Mouse (Mus musculus) MEL (cell line): ENCODE measurements around the gene Ap3m1. TPM values are rescaled to one million over a fixed set of nuclear protein-coding genes. Genes with fewer than 3 reads are reported as not detected.

Source experiments
- DNase-seq: peaks from one replicate; pipeline ENCODE4 v3.0.0; 2011; ENCODE audit warnings: low read depth, low spot score
- H3K27ac ChIP-seq: 2 replicates; pipeline ENCODE4 v1.5.1; 2012; ENCODE audit warnings: low read depth, mild to moderate bottlenecking, control low read depth, low read length, moderate library complexity; ENCODE audit not compliant: control insufficient read depth
- H3K27me3 ChIP-seq, 2 experiments: fragments of 150-350 bp in 1 of 2; sonication (generic) in 1 of 2; 2 replicates each; pipeline ENCODE4 v1.6.1; 2012; ENCODE audit warnings: low read length in 2 of 2, mild to moderate bottlenecking in 2 of 2, improper control_type of control experiment in 1 of 2, moderate library complexity in 1 of 2; ENCODE audit not compliant: insufficient read depth in 2 of 2, control insufficient read depth in 1 of 2
- H3K36me3 ChIP-seq, 2 experiments: 2 replicates each; pipeline ENCODE4 v1.6.1; 2012 to 2014; ENCODE audit warnings: low read length in 2 of 2, improper control_type of control experiment in 1 of 2, inconsistent platforms in 1 of 2, mild to moderate bottlenecking in 1 of 2; ENCODE audit not compliant: insufficient read depth in 2 of 2, control insufficient read depth in 1 of 2
- H3K4me1 ChIP-seq, 2 experiments: fragments of 150-350 bp in 1 of 2; sonication (generic) in 1 of 2; 2 replicates each; pipeline ENCODE4 v1.6.1; 2012; ENCODE audit warnings: low read length in 2 of 2, improper control_type of control experiment in 1 of 2, mild to moderate bottlenecking in 1 of 2; ENCODE audit not compliant: insufficient read depth in 2 of 2, control insufficient read depth in 1 of 2
- H3K4me3 ChIP-seq, 2 experiments: fragments of 150-350 bp in 1 of 2; sonication (generic) in 1 of 2; 2 replicates each; pipeline ENCODE4 v1.5.1; 2012; ENCODE audit warnings: low read depth in 2 of 2, low read length in 2 of 2, mild to moderate bottlenecking in 2 of 2, moderate library complexity in 2 of 2, control low read depth in 1 of 2, improper control_type of control experiment in 1 of 2; ENCODE audit not compliant: control insufficient read depth in 1 of 2, insufficient read depth in 1 of 2
- H3K79me2 ChIP-seq: 2 replicates; pipeline ENCODE4 v1.6.1; 2012; ENCODE audit warnings: mild to moderate bottlenecking, low read length, moderate library complexity; ENCODE audit not compliant: control insufficient read depth, poor library complexity, insufficient read depth
- H3K9ac ChIP-seq: 2 replicates; pipeline ENCODE4 v1.6.1; 2012; ENCODE audit warnings: low read depth, mild to moderate bottlenecking, control low read depth, low read length, moderate library complexity; ENCODE audit not compliant: control insufficient read depth, poor library complexity, severe bottlenecking
- H3K9me3 ChIP-seq: fragments of 150-350 bp; sonication (generic); replicated peaks from 2 replicates; pipeline ENCODE4 v1.6.1; 2012; ENCODE audit warnings: mild to moderate bottlenecking, low read length, improper control_type of control experiment, moderate library complexity; ENCODE audit not compliant: insufficient read depth
- CTCF ChIP-seq, 3 experiments: IDR thresholded peaks in 2 of 3; conservative IDR thresholded peaks in 1 of 3; 2 replicates each; pipeline ENCODE4 v1.5.1; 2011 to 2012; ENCODE audit warnings: low read length in 3 of 3, low read depth in 2 of 3, mild to moderate bottlenecking in 2 of 3, improper control_type of control experiment in 1 of 3, inconsistent platforms in 1 of 3, mixed read lengths in 1 of 3, moderate library complexity in 1 of 3; ENCODE audit not compliant: control insufficient read depth in 1 of 3, insufficient read depth in 1 of 3, poor library complexity in 1 of 3, severe bottlenecking in 1 of 3
- EP300 ChIP-seq, 2 experiments: IDR thresholded peaks; 2 replicates each; pipeline ENCODE4 v1.6.1; 2011; ENCODE audit warnings: improper control_type of control experiment in 2 of 2, low read length in 2 of 2, low read depth in 1 of 2, mild to moderate bottlenecking in 1 of 2
- ETS1 ChIP-seq: IDR thresholded peaks from 2 replicates; pipeline ENCODE4 v1.6.1; 2012; ENCODE audit warnings: low read depth, mild to moderate bottlenecking, inconsistent platforms, low read length, improper control_type of control experiment, moderate library complexity
- GABPA ChIP-seq: IDR thresholded peaks from 2 replicates; pipeline ENCODE4 v1.6.1; 2012; ENCODE audit warnings: low read depth, mild to moderate bottlenecking, inconsistent platforms, low read length, improper control_type of control experiment, moderate library complexity
- GATA1 ChIP-seq: IDR thresholded peaks from 2 replicates; pipeline ENCODE4 v1.6.1; 2011; ENCODE audit warnings: low read depth, low read length, improper control_type of control experiment
- MAFK ChIP-seq: IDR thresholded peaks from 2 replicates; pipeline ENCODE4 v1.6.1; 2011; ENCODE audit warnings: low read depth, mild to moderate bottlenecking, low read length, improper control_type of control experiment, borderline replicate concordance
- MEF2A ChIP-seq: IDR thresholded peaks from 2 replicates; pipeline ENCODE4 v1.6.1; 2014; ENCODE audit warnings: low read depth, mild to moderate bottlenecking, inconsistent platforms, low read length, improper control_type of control experiment; ENCODE audit not compliant: poor library complexity, insufficient replicate concordance, severe bottlenecking; ENCODE audit errors: extremely low read depth
- MXI1 ChIP-seq: IDR thresholded peaks from 2 replicates; pipeline ENCODE4 v1.6.1; 2011; ENCODE audit warnings: mild to moderate bottlenecking, low read depth, low read length, improper control_type of control experiment
- NELFE ChIP-seq: IDR thresholded peaks from 2 replicates; pipeline ENCODE4 v1.6.1; 2011; ENCODE audit warnings: low read depth, low read length, improper control_type of control experiment
- POLR2A ChIP-seq, 2 experiments: IDR thresholded peaks; 2 replicates each; pipeline ENCODE4 v1.6.1; 2011 to 2012; ENCODE audit warnings: low read length in 2 of 2, mild to moderate bottlenecking in 2 of 2, control low read depth in 1 of 2, improper control_type of control experiment in 1 of 2, low read depth in 1 of 2, moderate library complexity in 1 of 2; ENCODE audit not compliant: control insufficient read depth in 1 of 2, insufficient read depth in 1 of 2, poor library complexity in 1 of 2
- SIN3A ChIP-seq: IDR thresholded peaks from 2 replicates; pipeline ENCODE4 v1.6.1; 2012; ENCODE audit warnings: low read length, improper control_type of control experiment, inconsistent platforms
- TAL1 ChIP-seq: IDR thresholded peaks from 2 replicates; pipeline ENCODE4 v1.6.1; 2012; ENCODE audit warnings: mild to moderate bottlenecking, inconsistent platforms, low read length, moderate library complexity, mixed read lengths
- TCF12 ChIP-seq: IDR thresholded peaks from 2 replicates; pipeline ENCODE4 v1.6.1; 2014; ENCODE audit warnings: low read depth, mild to moderate bottlenecking, inconsistent platforms, low read length, improper control_type of control experiment, moderate library complexity
- UBTF ChIP-seq: IDR thresholded peaks from 2 replicates; pipeline ENCODE4 v1.6.1; 2012; ENCODE audit warnings: low read depth, mild to moderate bottlenecking, inconsistent platforms, low read length, improper control_type of control experiment, moderate library complexity, borderline replicate concordance; ENCODE audit not compliant: insufficient read depth
- USF1 ChIP-seq: IDR thresholded peaks from 2 replicates; pipeline ENCODE4 v1.6.1; 2014; ENCODE audit warnings: low read depth, mild to moderate bottlenecking, inconsistent platforms, low read length, improper control_type of control experiment, moderate library complexity
- ZKSCAN1 ChIP-seq: IDR thresholded peaks from 2 replicates; pipeline ENCODE4 v1.6.1; 2012; ENCODE audit warnings: low read depth, mild to moderate bottlenecking, inconsistent platforms, low read length, improper control_type of control experiment, moderate library complexity
- ZMIZ1 ChIP-seq: IDR thresholded peaks from 2 replicates; pipeline ENCODE4 v1.6.1; 2012; ENCODE audit warnings: low read depth, mild to moderate bottlenecking, inconsistent platforms, low read length, improper control_type of control experiment, moderate library complexity
- polyA plus RNA-seq, 2 experiments: library from polyadenylated mRNA; stranded (reverse) in 1 of 2; unstranded in 1 of 2; fragments of >175 nt in 1 of 2; fragments of >200 nt in 1 of 2; gene quantifications; 2 replicates each; pipeline versions ENCODE4 v1.2.1 to v1.2.4; 2012; ENCODE audit warnings: low replicate concordance in 2 of 2, low read depth in 1 of 2; ENCODE audit not compliant: insufficient read length in 2 of 2, insufficient read depth in 1 of 2, missing spikeins in 1 of 2
- total RNA-seq: library from RNA; depleted of rRNA; stranded (reverse); fragments of 300-350 nt; gene quantifications from 2 replicates; pipeline ENCODE4 v1.2.3, GENCODE M21; 2012

Gene Ap3m1
- total and polyA plus RNA-seq, 3 experiments = 31.8 to 47.4 TPM; not detected in 1

DNA sequence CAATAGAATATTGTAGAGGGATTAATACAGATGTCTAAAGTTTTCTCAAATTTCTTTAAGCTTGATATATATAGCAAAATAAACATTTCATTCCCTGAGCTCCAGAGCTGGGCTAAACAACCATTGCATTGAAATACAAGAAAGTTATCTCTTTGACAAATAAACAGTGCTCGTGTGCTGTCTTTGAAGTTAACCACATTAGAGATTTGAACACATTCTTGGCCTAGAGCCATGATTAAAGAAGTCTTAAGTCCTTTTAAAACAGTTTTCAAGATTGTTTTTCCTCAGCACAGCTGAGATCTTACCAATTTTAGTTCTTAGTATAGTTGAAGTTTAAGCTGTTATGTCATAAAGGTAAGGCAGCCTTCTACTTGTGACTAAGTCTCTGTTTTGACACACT, 12.0 kb upstream of the Ap3m1 start (continued):
- TF ChIP-seq ZMIZ1 (no peak), CTCF (IDR thresholded peaks at IDR 0.05 in 2 of 3, conservative IDR thresholded peaks at IDR 0.05 in 1 of 3; ENCODE audit: control insufficient read depth in 1 of 3, insufficient read depth in 1 of 3, low read depth in 2 of 3, low read length in 3 of 3, poor library complexity in 1 of 3, severe bottlenecking in 1 of 3) (no peak), ZKSCAN1 (no peak), NELFE (no peak), ETS1 (peak; percentile 81), MEF2A (no peak), UBTF (no peak), TAL1 (peak; percentile 17; the same call in 1 of the 2 replicates)

DNA sequence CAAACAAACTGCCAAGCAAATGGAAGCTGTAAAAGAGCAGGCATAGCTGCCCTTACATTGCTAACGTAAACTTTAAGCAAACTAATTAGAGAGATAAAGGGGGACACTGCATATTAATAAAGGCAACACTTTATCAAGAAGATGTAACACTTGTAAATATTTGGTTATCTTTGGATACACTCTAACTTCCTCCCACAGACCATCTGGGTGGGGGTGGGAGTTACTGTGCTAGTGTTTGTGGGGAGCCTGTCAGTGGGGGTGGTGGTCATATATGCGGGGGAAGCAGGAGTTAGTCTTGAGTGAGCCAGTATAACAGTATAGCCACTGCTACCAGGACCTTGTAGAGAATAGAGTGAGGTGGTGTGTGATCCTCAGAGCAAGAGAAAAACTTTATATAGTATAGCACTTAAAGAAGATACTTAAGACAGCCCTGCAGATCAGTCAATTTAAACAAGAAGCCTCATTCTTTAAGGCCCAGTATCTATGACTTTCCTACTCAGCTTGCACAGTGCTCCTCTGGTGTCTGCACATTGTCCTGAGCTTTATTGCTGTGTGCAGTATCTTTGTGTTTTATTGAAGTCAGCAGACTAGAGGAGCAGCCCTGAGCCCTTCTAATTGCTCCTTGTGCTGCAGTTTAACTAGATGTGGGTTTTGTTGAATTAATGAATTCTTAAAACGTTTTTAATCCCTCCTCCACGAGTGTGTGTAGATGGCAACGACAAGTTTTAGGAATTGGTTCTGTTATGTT, 10.6 kb upstream of the Ap3m1 start:
- Histone ChIP-seq H3K36me3 (peaks cover 0 to 60% of the 10 kb centered on the region in 2 experiments; a peak in 2 of 4 replicates), H3K79me2 (peaks cover 4% of the 10 kb centered on the region; the same call in 1 of the 2 replicates), H3K4me1 (peaks cover 23 to 43% of the 10 kb centered on the region in 2 experiments), H3K27me3 (no peaks in the 10 kb centered on the region), H3K4me3 (peak overlapping the region in 1 of 2 experiments; percentile 5; a peak in 1 of 4 replicates), H3K9me3 (no peaks in the 10 kb centered on the region), H3K27ac (peak overlapping the region; percentile 77), H3K9ac (0 out of 2 replicates have a peak overlapping the region, but pooled peaks have one; percentile 25)
- TF ChIP-seq TCF12 (peak; percentile 74), SIN3A (peak; percentile 64; the same call in 1 of the 2 replicates), TAL1 (peak; percentile 55), GABPA (no peak), MAFK (no peak; the same call in 1 of the 2 replicates), ETS1 (peak; percentile 83), EP300 (IDR thresholded peaks at IDR 0.05; ENCODE audit: low read depth in 1 of 2, low read length in 2 of 2) (peak; percentile 65 to 84), CTCF (IDR thresholded peaks at IDR 0.05 in 2 of 3, conservative IDR thresholded peaks at IDR 0.05 in 1 of 3; ENCODE audit: control insufficient read depth in 1 of 3, insufficient read depth in 1 of 3, low read depth in 2 of 3, low read length in 3 of 3, poor library complexity in 1 of 3, severe bottlenecking in 1 of 3) (no peak), USF1 (no peak), POLR2A (IDR thresholded peaks at IDR 0.05; ENCODE audit: control insufficient read depth in 1 of 2, insufficient read depth in 1 of 2, low read depth in 1 of 2, low read length in 2 of 2, poor library complexity in 1 of 2) (no peak), GATA1 (peak; percentile 53; the same call in 1 of the 2 replicates), MXI1 (0 out of 2 replicates have a peak, but pooled peaks have one; percentile 24)
- DNase-seq = peak; percentile 73
